Mouse (Mus musculus) embryonic facial prominence, embryonic 12.5 days (tissue): ENCODE data around the gene Slc37a1. TPM values are rescaled to one million over a fixed set of nuclear protein-coding genes. Genes with fewer than 3 reads are reported as not detected.
"Not testable (repeated sequence)": the region's sequence is repeated elsewhere in the genome, so short reads cannot be mapped to it uniquely, and the experiment has no call there.

Experiments used
- ATAC-seq: fragments of 200-750 bp; cut with Nextera tagmentation; 2 replicates; pipeline ENCODE4 v1.8.0; 2017; ENCODE audit not compliant: insufficient number of reproducible peaks, insufficient read depth, low FRiP score, low TSS enrichment
- H3K27ac ChIP-seq: fragments of 300-500 bp; sonication (generic); 2 replicates; pipeline ENCODE4 v1.5.1; 2016; ENCODE audit warnings: mild to moderate bottlenecking
- H3K27me3 ChIP-seq: fragments of 300-500 bp; sonication (generic); 2 replicates; pipeline ENCODE4 v1.6.1; 2016; ENCODE audit warnings: mild to moderate bottlenecking, moderate library complexity
- H3K36me3 ChIP-seq: fragments of 300-500 bp; sonication (generic); 2 replicates; pipeline ENCODE4 v1.6.1; 2016; ENCODE audit warnings: mild to moderate bottlenecking
- H3K4me1 ChIP-seq: fragments of 300-500 bp; sonication (generic); 2 replicates; pipeline ENCODE4 v1.6.1; 2016
- H3K4me2 ChIP-seq: fragments of 300-500 bp; sonication (generic); replicated peaks from 2 replicates; pipeline ENCODE4 v1.6.1; 2016; ENCODE audit warnings: mild to moderate bottlenecking, moderate library complexity
- H3K4me3 ChIP-seq: fragments of 300-500 bp; sonication (generic); 2 replicates; pipeline ENCODE4 v1.5.1; 2016; ENCODE audit warnings: mild to moderate bottlenecking
- H3K9ac ChIP-seq: fragments of 300-500 bp; sonication (generic); 2 replicates; pipeline ENCODE4 v1.6.1; 2016; ENCODE audit warnings: mild to moderate bottlenecking, moderate library complexity
- H3K9me3 ChIP-seq: fragments of 300-500 bp; sonication (generic); 2 replicates; pipeline ENCODE4 v1.6.1; 2016; ENCODE audit warnings: mild to moderate bottlenecking, moderate library complexity
- WGBS: fragments of 180-500 bp; shearing (Covaris S2); methylation state at CpG from one replicate; pipeline ENCODE4 v1.1.7; 2016; 5-methylcytosine and 5-hydroxymethylcytosine counted together
- polyA plus RNA-seq: library from polyadenylated mRNA; unstranded; fragments of >200 nt; fragmentation: Nextera tagmentation; extraction: Ambion mirVana; gene quantifications from 2 replicates; pipeline ENCODE4 v1.2.1, GENCODE M21; 2016

Gene Slc37a1
- polyA plus RNA-seq, 1 experiment from 2014 or later, result 3.3 TPM

- Histone ChIP-seq H3K4me3 (no peak overlapping the region), H3K36me3 (no peaks in the 10 kb centered on the region), H3K27me3 (no peaks in the 10 kb centered on the region), H3K27ac (no peak overlapping the region), H3K9ac (no peak overlapping the region), H3K9me3 (no peaks in the 10 kb centered on the region), H3K4me2 (no peak overlapping the region), H3K4me1 (no peaks in the 10 kb centered on the region)
- no peak for ATAC-seq
- WGBS, result 82% methylated on average over 3 of the region's 3 CpGs
Measured at GRCm38 (mm10) chr17:31344816-31345215, 58.2 kb downstream of the Slc37a1 start.

- 83% methylated on average over 5 of the region's 5 CpGs for WGBS
- Histone ChIP-seq H3K4me2 (no peak overlapping the region), H3K36me3 (no peaks in the 10 kb centered on the region), H3K4me1 (no peaks in the 10 kb centered on the region), H3K27ac (no peak overlapping the region), H3K9ac (no peak overlapping the region), H3K9me3 (no peaks in the 10 kb centered on the region), H3K27me3 (no peaks in the 10 kb centered on the region), H3K4me3 (no peak overlapping the region)
- no peak for ATAC-seq
Measured at GRCm38 (mm10) chr17:31348129-31348528, 61.5 kb downstream of the Slc37a1 start.

- WGBS, result 81% methylated on average over 12 of the region's 12 CpGs
- no peaks in the 10 kb centered on the region for H3K9me3 ChIP-seq
- H3K27ac ChIP-seq, result no peak overlapping the region
- no peak for ATAC-seq
- H3K27me3 ChIP-seq, result no peaks in the 10 kb centered on the region
- H3K9ac ChIP-seq, result no peak overlapping the region
- H3K4me2 ChIP-seq, result no peak overlapping the region
- H3K4me3 ChIP-seq, result no peak overlapping the region
- H3K4me1 ChIP-seq, result no peaks in the 10 kb centered on the region
- no peaks in the 10 kb centered on the region for H3K36me3 ChIP-seq
Measured at GRCm38 (mm10) chr17:31349388-31349787, 62.8 kb downstream of the Slc37a1 start.

GRCm38 (mm10) chr17:31351984-31352383, 65.4 kb downstream of the Slc37a1 start:
- H3K9ac ChIP-seq, result no peak overlapping the region

GRCm38 (mm10) chr17:31353255-31353654, 66.7 kb downstream of the Slc37a1 start:
- Histone ChIP-seq H3K27me3 (no peaks in the 10 kb centered on the region), H3K9ac (no peak overlapping the region), H3K27ac (no peak overlapping the region), H3K4me2 (no peak overlapping the region), H3K9me3 (no peaks in the 10 kb centered on the region), H3K36me3 (no peaks in the 10 kb centered on the region), H3K4me1 (peaks cover 12% of the 10 kb centered on the region), H3K4me3 (no peak overlapping the region)
- no peak for ATAC-seq
- WGBS, result 81% methylated on average over 2 of the region's 2 CpGs

More at GRCm38 (mm10) chr17:31351984-31352383, 65.4 kb downstream of the Slc37a1 start:
- no peak overlapping the region for H3K27ac ChIP-seq
- H3K27me3 ChIP-seq, result no peaks in the 10 kb centered on the region
- no peak overlapping the region for H3K4me3 ChIP-seq
- H3K4me2 ChIP-seq, result no peak overlapping the region
- no peaks in the 10 kb centered on the region for H3K36me3 ChIP-seq
- H3K4me1 ChIP-seq, result peaks cover 12% of the 10 kb centered on the region
- 45% methylated on average over 8 of the region's 8 CpGs for WGBS
- H3K9me3 ChIP-seq, result no peaks in the 10 kb centered on the region
- ATAC-seq, result no peak

- H3K27ac ChIP-seq, H3K9me3 ChIP-seq, H3K36me3 ChIP-seq, H3K27me3 ChIP-seq, H3K4me3 ChIP-seq, H3K9ac ChIP-seq, ATAC-seq, H3K4me2 ChIP-seq: not testable (repeated sequence)
- peaks cover 12% of the 10 kb centered on the region for H3K4me1 ChIP-seq
- 66% methylated on average over 3 of the region's 3 CpGs for WGBS
Measured at GRCm38 (mm10) chr17:31354684-31355083, 68.1 kb downstream of the Slc37a1 start.

GRCm38 (mm10) chr17:31355792-31356502, 69.4 kb downstream of the Slc37a1 start:
- Histone ChIP-seq H3K4me1 (peaks cover 12% of the 10 kb centered on the region), H3K4me3 (no peak overlapping the region), H3K9me3 (no peaks in the 10 kb centered on the region), H3K27me3 (no peaks in the 10 kb centered on the region), H3K4me2 (no peak overlapping the region), H3K36me3 (no peaks in the 10 kb centered on the region), H3K9ac (no peak overlapping the region), H3K27ac (no peak overlapping the region; the same call in 1 of the 2 replicates)
- no peak for ATAC-seq
- WGBS, result 30% methylated on average over 8 of the region's 8 CpGs

- no peaks in the 10 kb centered on the region for H3K27me3 ChIP-seq
- no peak overlapping the region for H3K9ac ChIP-seq
- no peak overlapping the region for H3K27ac ChIP-seq
- ATAC-seq, result no peak
- H3K4me2 ChIP-seq, result no peak overlapping the region
- no peak overlapping the region for H3K4me3 ChIP-seq
- no peaks in the 10 kb centered on the region for H3K9me3 ChIP-seq
- no peaks in the 10 kb centered on the region for H3K36me3 ChIP-seq
- WGBS, result 87% methylated on average over 13 of the region's 13 CpGs
- H3K4me1 ChIP-seq, result peaks cover 9% of the 10 kb centered on the region
Measured at GRCm38 (mm10) chr17:31360582-31360981, 74.0 kb downstream of the Slc37a1 start.

- no peak overlapping the region for H3K27ac ChIP-seq
- H3K9ac ChIP-seq, result no peak overlapping the region
- no peaks in the 10 kb centered on the region for H3K36me3 ChIP-seq
- H3K4me3 ChIP-seq, result no peak overlapping the region
- H3K4me2 ChIP-seq, result no peak overlapping the region
- no peaks in the 10 kb centered on the region for H3K27me3 ChIP-seq
- no peaks in the 10 kb centered on the region for H3K9me3 ChIP-seq
- WGBS, result 80% methylated on average over 5 of the region's 5 CpGs
- no peak for ATAC-seq
- no peaks in the 10 kb centered on the region for H3K4me1 ChIP-seq
Measured at GRCm38 (mm10) chr17:31365586-31366166, 79.1 kb downstream of the Slc37a1 start.

GRCm38 (mm10) chr17:31370221-31370620, 83.6 kb downstream of the Slc37a1 start:
- Histone ChIP-seq H3K9ac (no peak overlapping the region), H3K36me3 (no peaks in the 10 kb centered on the region), H3K4me2 (no peak overlapping the region), H3K27ac (no peak overlapping the region), H3K4me1 (no peaks in the 10 kb centered on the region), H3K4me3 (no peak overlapping the region), H3K27me3 (no peaks in the 10 kb centered on the region), H3K9me3 (no peaks in the 10 kb centered on the region)
- no peak for ATAC-seq
- WGBS, result 72% methylated on average over 2 of the region's 2 CpGs

- no peak overlapping the region for H3K9ac ChIP-seq
- no peak overlapping the region for H3K27ac ChIP-seq
- no peaks in the 10 kb centered on the region for H3K36me3 ChIP-seq
- H3K27me3 ChIP-seq, result no peaks in the 10 kb centered on the region
- no peaks in the 10 kb centered on the region for H3K4me1 ChIP-seq
- H3K4me3 ChIP-seq, result no peak overlapping the region
- H3K9me3 ChIP-seq, result no peaks in the 10 kb centered on the region
- no peak for ATAC-seq
- H3K4me2 ChIP-seq, result no peak overlapping the region
Measured at GRCm38 (mm10) chr17:31370931-31371330, 84.3 kb downstream of the Slc37a1 start.

- ATAC-seq, result no peak
- Histone ChIP-seq H3K9ac (no peak overlapping the region), H3K4me3 (no peak overlapping the region), H3K4me1 (no peaks in the 10 kb centered on the region; the same call in 1 of the 2 replicates), H3K36me3 (no peaks in the 10 kb centered on the region), H3K9me3 (no peaks in the 10 kb centered on the region), H3K27me3 (no peaks in the 10 kb centered on the region), H3K27ac (no peak overlapping the region), H3K4me2 (peak overlapping the region; percentile 22)
- WGBS, result 12% methylated on average over 7 of the region's 7 CpGs
Measured at GRCm38 (mm10) chr17:31377961-31378360, 91.4 kb downstream of the Slc37a1 start.
